ENCODE assay signal across 11 mouse cellular contexts in genomic region chr13:110690501-110691255, GRCm38 (mm10).
DNase-seq lines count a peak whose midpoint lies in the region; ATAC-seq lines count a peak whose summit lies in the region.
"Had no signal": no experiment of that assay in that cellular context is flagged by ENCODE, and none has a peak within 500 bp of the region (broad histone marks: within the 10 kb centered on the region; RNA-seq: fewer than 3 reads in every experiment).

No protein-coding gene starts in this region.

- H3K36me3 ChIP-seq in forebrain, embryonic 15.5 days, result no peaks in the 10 kb centered on the region
- H3K36me3 ChIP-seq in forebrain, embryonic 11.5 days (ENCODE audit: control insufficient read depth, insufficient read depth, low read length), result no peaks in the 10 kb centered on the region
- H3K36me3 ChIP-seq: embryonic facial prominence, embryonic 15.5 days; stomach, embryonic 15.5 days had no signal

- H3K4me3 ChIP-seq in forebrain, embryonic 15.5 days, result no peak overlapping the region
- no peak overlapping the region for H3K4me3 ChIP-seq in forebrain, embryonic 11.5 days (ENCODE audit: low read depth, low read length)
- H3K4me3 ChIP-seq: embryonic facial prominence, embryonic 15.5 days; stomach, embryonic 15.5 days had no signal

- peaks cover 16% of the 10 kb centered on the region for H3K4me1 ChIP-seq in forebrain, embryonic 15.5 days
- no peaks in the 10 kb centered on the region for H3K4me1 ChIP-seq in forebrain, embryonic 11.5 days (replicated peaks; ENCODE audit: control insufficient read depth, insufficient read depth, low read length)
- H3K4me1 ChIP-seq: stomach, embryonic 15.5 days had no signal

- H3K9me3 ChIP-seq in forebrain, embryonic 15.5 days, result no peaks in the 10 kb centered on the region
- no peaks in the 10 kb centered on the region for H3K9me3 ChIP-seq in forebrain, embryonic 11.5 days (ENCODE audit: control insufficient read depth, low read length)
- H3K9me3 ChIP-seq: embryonic facial prominence, embryonic 15.5 days; stomach, embryonic 15.5 days had no signal

- peak; percentile 88 for ATAC-seq in forebrain, embryonic 15.5 days (replicated peaks)
- ATAC-seq in forebrain, embryonic 11.5 days (replicated peaks; ENCODE audit: low FRiP score), result no peak

- DNase-seq in forebrain, embryonic 11.5 days (ENCODE audit: low spot score), result no peak
- peak; percentile 86 for DNase-seq in 3T3-L1 (ENCODE audit: low read depth, low spot score)
- DNase-seq in cerebellum, adult 9-10 months, result peak; percentile 20
- peak; percentile 57 for DNase-seq in kidney, adult 9 months
- no peak for DNase-seq in thymus, postnatal 0 days (ENCODE audit: low spot score)
- no peak for DNase-seq in thymus, postnatal 14 days
- no peak for DNase-seq in ovary, postnatal 10 days (ENCODE audit: low spot score)

- 32% methylated on average over 10 of the region's 10 CpGs for WGBS in forebrain, embryonic 15.5 days
- WGBS in forebrain, embryonic 11.5 days, result 81% methylated on average over 10 of the region's 10 CpGs

- 0 out of 2 replicates have a peak overlapping the region, but pooled peaks have one; percentile 17 for H3K27ac ChIP-seq in forebrain, embryonic 15.5 days (replicated peaks)
- H3K27ac ChIP-seq in forebrain, embryonic 11.5 days (ENCODE audit: low read depth, low read length), result no peak overlapping the region
- H3K27ac ChIP-seq: embryonic facial prominence, embryonic 15.5 days; liver, embryonic 14.5 days; stomach, embryonic 15.5 days had no signal

- H3K4me2 ChIP-seq in forebrain, embryonic 15.5 days (replicated peaks), result peak overlapping the region; percentile 14; the same call in 1 of the 2 replicates
- no peak overlapping the region for H3K4me2 ChIP-seq in forebrain, embryonic 11.5 days (ENCODE audit: low read depth, low read length, severe bottlenecking)
- H3K4me2 ChIP-seq: embryonic facial prominence, embryonic 15.5 days; stomach, embryonic 15.5 days had no signal

- H3K9ac ChIP-seq in forebrain, embryonic 15.5 days (replicated peaks), result no peak overlapping the region
- H3K9ac ChIP-seq in forebrain, embryonic 11.5 days (ENCODE audit: low read length), result no peak overlapping the region
- H3K9ac ChIP-seq: embryonic facial prominence, embryonic 15.5 days; liver, embryonic 14.5 days; stomach, embryonic 15.5 days had no signal

- H3K27me3 ChIP-seq in forebrain, embryonic 15.5 days, result no peaks in the 10 kb centered on the region
- H3K27me3 ChIP-seq in forebrain, embryonic 11.5 days (ENCODE audit: control insufficient read depth, insufficient read depth, low read length), result no peaks in the 10 kb centered on the region
- H3K27me3 ChIP-seq: embryonic facial prominence, embryonic 15.5 days; stomach, embryonic 15.5 days had no signal

Comparison
In these comparisons a context has a peak if more than half of its experiments do, and no peak if none do; other contexts are left out.
1. DNase-seq: peak in 3T3-L1 (single experiment), cerebellum, adult 9-10 months (single experiment) and kidney, adult 9 months (single experiment); none in forebrain, embryonic 11.5 days (single experiment), thymus, postnatal 0 days (single experiment), thymus, postnatal 14 days (single experiment) and ovary, postnatal 10 days (single experiment).